Mouse (Mus musculus): ENCODE results near the gene Plekha1. TPM values are rescaled to one million over a fixed set of nuclear protein-coding genes. Genes with fewer than 3 reads are reported as not detected.

Gene Plekha1
- polyA plus RNA-seq, 1 experiment from 2014 or later: 32.7 TPM

GRCm38 (mm10) chr7:130944766-130945475 lies 79.4 kb downstream of the Plekha1 start:
- Histone ChIP-seq H3K27me3 (ENCODE audit: control insufficient read depth, insufficient read depth, low read length) (no peaks in the 10 kb centered on the region), H3K4me3 (ENCODE audit: low read depth, low read length) (no peak overlapping the region), H3K4me2 (ENCODE audit: low read depth, low read length) (no peak overlapping the region), H3K27ac (replicated peaks; ENCODE audit: low read depth, low read length) (no peak overlapping the region), H3K36me3 (replicated peaks; ENCODE audit: control insufficient read depth, insufficient read depth, low read depth, low read length) (no peaks in the 10 kb centered on the region), H3K9me3 (replicated peaks; ENCODE audit: control insufficient read depth, low read length) (no peaks in the 10 kb centered on the region), H3K4me1 (ENCODE audit: control insufficient read depth, insufficient read depth, low read length) (no peaks in the 10 kb centered on the region), H3K9ac (replicated peaks; ENCODE audit: low read length) (no peak overlapping the region)
- DNase-seq (ENCODE audit: low spot score) (no peak), ATAC-seq (replicated peaks; ENCODE audit: insufficient number of reproducible peaks, low FRiP score, low TSS enrichment, low read depth) (no peak)
- WGBS: 91% methylated on average over 11 of the region's 11 CpGs

- Histone ChIP-seq H3K4me1 (ENCODE audit: control insufficient read depth, insufficient read depth, low read length) (no peaks in the 10 kb centered on the region), H3K4me3 (ENCODE audit: low read depth, low read length) (no peak overlapping the region), H3K36me3 (replicated peaks; ENCODE audit: control insufficient read depth, insufficient read depth, low read depth, low read length) (no peaks in the 10 kb centered on the region), H3K9ac (replicated peaks; ENCODE audit: low read length) (no peak overlapping the region), H3K27ac (replicated peaks; ENCODE audit: low read depth, low read length) (no peak overlapping the region), H3K4me2 (ENCODE audit: low read depth, low read length) (no peak overlapping the region), H3K27me3 (ENCODE audit: control insufficient read depth, insufficient read depth, low read length) (no peaks in the 10 kb centered on the region), H3K9me3 (replicated peaks; ENCODE audit: control insufficient read depth, low read length) (no peaks in the 10 kb centered on the region)
- no peak for ATAC-seq (replicated peaks; ENCODE audit: insufficient number of reproducible peaks, low FRiP score, low TSS enrichment, low read depth)
- whole genome bisulfite sequencing: 93% methylated on average over 3 of the region's 3 CpGs
- no peak for DNase-seq (ENCODE audit: low spot score)
Measured at GRCm38 (mm10) chr7:130945730-130946129, 80.2 kb downstream of the Plekha1 start.

- Histone ChIP-seq H3K27me3 (ENCODE audit: control insufficient read depth, insufficient read depth, low read length) (no peaks in the 10 kb centered on the region), H3K4me3 (ENCODE audit: low read depth, low read length) (no peak overlapping the region), H3K9me3 (replicated peaks; ENCODE audit: control insufficient read depth, low read length) (no peaks in the 10 kb centered on the region), H3K9ac (replicated peaks; ENCODE audit: low read length) (no peak overlapping the region), H3K4me2 (ENCODE audit: low read depth, low read length) (no peak overlapping the region), H3K36me3 (replicated peaks; ENCODE audit: control insufficient read depth, insufficient read depth, low read depth, low read length) (no peaks in the 10 kb centered on the region), H3K4me1 (ENCODE audit: control insufficient read depth, insufficient read depth, low read length) (no peaks in the 10 kb centered on the region), H3K27ac (replicated peaks; ENCODE audit: low read depth, low read length) (no peak overlapping the region)
- DNase-seq (ENCODE audit: low spot score): no peak
- ATAC-seq (replicated peaks; ENCODE audit: insufficient number of reproducible peaks, low FRiP score, low TSS enrichment, low read depth): no peak
- WGBS: 78% methylated on average over 12 of the region's 12 CpGs
Measured at GRCm38 (mm10) chr7:130946303-130946702, 80.7 kb downstream of the Plekha1 start.

GRCm38 (mm10) chr7:130948563-130949208 lies 83.1 kb downstream of the Plekha1 start:
- no peak overlapping the region for H3K27ac ChIP-seq (replicated peaks; ENCODE audit: low read depth, low read length)
- WGBS: 65% methylated on average over 5 of the region's 5 CpGs
- DNase-seq (ENCODE audit: low spot score): no peak
- no peak overlapping the region for H3K9ac ChIP-seq (replicated peaks; ENCODE audit: low read length)
- H3K36me3 ChIP-seq (replicated peaks; ENCODE audit: control insufficient read depth, insufficient read depth, low read depth, low read length): no peaks in the 10 kb centered on the region
- no peaks in the 10 kb centered on the region for H3K4me1 ChIP-seq (ENCODE audit: control insufficient read depth, insufficient read depth, low read length)
- H3K4me3 ChIP-seq (ENCODE audit: low read depth, low read length): no peak overlapping the region
- no peak for ATAC-seq (replicated peaks; ENCODE audit: insufficient number of reproducible peaks, low FRiP score, low TSS enrichment, low read depth)
- no peaks in the 10 kb centered on the region for H3K27me3 ChIP-seq (ENCODE audit: control insufficient read depth, insufficient read depth, low read length)
- no peak overlapping the region for H3K4me2 ChIP-seq (ENCODE audit: low read depth, low read length)
- no peaks in the 10 kb centered on the region for H3K9me3 ChIP-seq (replicated peaks; ENCODE audit: control insufficient read depth, low read length)

DNA sequence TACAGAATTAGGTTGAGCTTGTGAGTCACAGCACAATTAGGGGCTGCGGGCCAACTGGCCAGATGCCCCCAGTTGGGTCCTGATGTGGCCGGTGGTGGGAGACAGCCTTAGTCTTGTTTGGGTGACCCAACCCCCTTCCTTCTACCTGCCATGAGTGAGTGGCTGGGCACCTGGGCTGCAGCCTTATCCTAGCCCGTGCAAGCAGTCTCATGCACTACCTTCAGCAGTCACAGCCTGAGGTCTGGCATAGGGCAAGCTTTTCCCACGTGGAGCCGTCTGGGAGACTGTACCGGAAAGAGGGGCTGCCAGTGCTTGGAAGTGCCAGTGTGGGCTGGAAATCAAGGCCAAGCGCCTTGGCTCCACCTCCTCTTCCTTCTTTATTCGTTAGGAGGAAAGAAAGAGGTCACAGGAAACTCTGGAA lies 83.8 kb downstream of the Plekha1 start:
- 50% methylated on average over 7 of the region's 8 CpGs for whole genome bisulfite sequencing
- ATAC-seq (replicated peaks; ENCODE audit: insufficient number of reproducible peaks, low FRiP score, low TSS enrichment, low read depth) (no peak), DNase-seq (ENCODE audit: low spot score) (peak; percentile 15)
- Histone ChIP-seq H3K9ac (replicated peaks; ENCODE audit: low read length) (no peak overlapping the region), H3K27ac (replicated peaks; ENCODE audit: low read depth, low read length) (no peak overlapping the region), H3K4me3 (ENCODE audit: low read depth, low read length) (no peak overlapping the region), H3K4me2 (ENCODE audit: low read depth, low read length) (no peak overlapping the region), H3K9me3 (replicated peaks; ENCODE audit: control insufficient read depth, low read length) (no peaks in the 10 kb centered on the region), H3K27me3 (ENCODE audit: control insufficient read depth, insufficient read depth, low read length) (no peaks in the 10 kb centered on the region), H3K4me1 (ENCODE audit: control insufficient read depth, insufficient read depth, low read length) (no peaks in the 10 kb centered on the region), H3K36me3 (replicated peaks; ENCODE audit: control insufficient read depth, insufficient read depth, low read depth, low read length) (no peaks in the 10 kb centered on the region)

DNA sequence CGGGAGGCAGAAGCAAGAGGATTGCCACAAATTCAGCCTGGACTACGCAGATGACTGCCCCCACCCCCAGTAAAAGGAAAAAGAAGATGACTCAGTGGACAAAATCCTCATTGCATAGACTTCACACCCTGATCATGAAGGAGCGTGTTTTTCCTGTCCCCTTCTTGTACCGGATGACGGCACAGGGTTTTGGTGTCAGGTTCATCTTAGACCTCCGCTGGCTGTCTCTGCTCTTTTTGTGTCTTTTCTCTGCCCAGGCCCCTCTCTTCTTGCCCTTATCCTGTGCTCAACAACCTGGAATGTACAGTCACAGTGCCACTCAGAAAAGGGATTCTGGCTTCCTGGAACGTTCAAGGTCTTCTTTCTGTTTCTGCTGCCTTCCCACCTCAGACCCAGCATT lies 84.9 kb downstream of the Plekha1 start:
- WGBS: 92% methylated on average over 7 of the region's 7 CpGs
- ATAC-seq (replicated peaks; ENCODE audit: insufficient number of reproducible peaks, low FRiP score, low TSS enrichment, low read depth): no peak

DNA sequence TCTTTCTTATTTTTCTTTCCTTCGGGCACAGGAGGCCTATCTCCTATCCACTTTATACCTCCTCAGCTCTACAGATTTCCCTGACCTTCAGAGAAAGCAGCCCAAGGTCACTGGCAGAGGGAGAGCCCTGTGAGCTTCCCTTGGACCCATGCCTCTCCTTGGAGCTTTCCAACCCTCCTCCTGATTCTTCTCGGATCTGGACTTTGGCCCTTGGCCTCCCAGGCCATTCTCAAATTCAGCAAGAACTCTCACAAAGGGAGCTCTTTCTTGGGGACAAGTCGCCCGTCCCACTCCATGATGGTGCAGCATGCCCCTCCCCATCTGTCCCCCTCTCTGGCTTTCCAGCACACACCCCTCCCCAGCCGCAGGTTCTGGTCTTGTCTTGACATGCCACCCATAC lies 85.4 kb downstream of the Plekha1 start:
- ATAC-seq (replicated peaks; ENCODE audit: insufficient number of reproducible peaks, low FRiP score, low TSS enrichment, low read depth) (no peak), DNase-seq (ENCODE audit: low spot score) (no peak)
- Histone ChIP-seq H3K9ac (replicated peaks; ENCODE audit: low read length) (no peak overlapping the region), H3K27me3 (ENCODE audit: control insufficient read depth, insufficient read depth, low read length) (no peaks in the 10 kb centered on the region), H3K36me3 (replicated peaks; ENCODE audit: control insufficient read depth, insufficient read depth, low read depth, low read length) (no peaks in the 10 kb centered on the region), H3K9me3 (replicated peaks; ENCODE audit: control insufficient read depth, low read length) (no peaks in the 10 kb centered on the region), H3K27ac (replicated peaks; ENCODE audit: low read depth, low read length) (no peak overlapping the region), H3K4me1 (ENCODE audit: control insufficient read depth, insufficient read depth, low read length) (no peaks in the 10 kb centered on the region), H3K4me2 (ENCODE audit: low read depth, low read length) (no peak overlapping the region), H3K4me3 (ENCODE audit: low read depth, low read length) (no peak overlapping the region)
- WGBS: 73% methylated on average over 5 of the region's 5 CpGs

More for the DNA sequence above, 84.9 kb downstream of the Plekha1 start:
- Histone ChIP-seq H3K9me3 (replicated peaks; ENCODE audit: control insufficient read depth, low read length) (no peaks in the 10 kb centered on the region), H3K4me3 (ENCODE audit: low read depth, low read length) (no peak overlapping the region), H3K27ac (replicated peaks; ENCODE audit: low read depth, low read length) (no peak overlapping the region), H3K36me3 (replicated peaks; ENCODE audit: control insufficient read depth, insufficient read depth, low read depth, low read length) (no peaks in the 10 kb centered on the region), H3K9ac (replicated peaks; ENCODE audit: low read length) (no peak overlapping the region), H3K4me1 (ENCODE audit: control insufficient read depth, insufficient read depth, low read length) (no peaks in the 10 kb centered on the region), H3K27me3 (ENCODE audit: control insufficient read depth, insufficient read depth, low read length) (no peaks in the 10 kb centered on the region), H3K4me2 (ENCODE audit: low read depth, low read length) (no peak overlapping the region)
- no peak for DNase-seq (ENCODE audit: low spot score)

DNA sequence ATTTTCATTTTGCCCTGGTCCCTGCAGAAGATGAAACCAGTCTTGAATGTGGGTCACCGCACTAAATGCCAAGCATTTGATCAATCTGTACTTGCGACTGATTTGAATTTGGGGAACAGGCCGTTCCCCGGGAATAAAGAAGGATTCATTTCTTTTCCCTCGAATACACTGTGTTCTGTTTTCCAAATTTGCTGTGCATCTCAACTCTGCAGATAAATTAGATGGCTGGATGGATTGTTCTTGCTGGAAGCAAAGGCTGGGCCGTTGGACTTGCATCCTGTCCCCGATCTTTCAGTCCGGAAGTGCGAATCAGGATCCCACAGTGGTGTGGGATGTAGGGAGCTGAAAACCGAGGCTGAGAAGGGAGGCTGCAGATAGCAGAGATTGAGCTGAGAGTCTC lies 87.8 kb downstream of the Plekha1 start:
- 91% methylated on average over 10 of the region's 10 CpGs for WGBS
- DNase-seq (ENCODE audit: low spot score) (no peak), ATAC-seq (replicated peaks; ENCODE audit: insufficient number of reproducible peaks, low FRiP score, low TSS enrichment, low read depth) (no peak)
- Histone ChIP-seq H3K9me3 (replicated peaks; ENCODE audit: control insufficient read depth, low read length) (no peaks in the 10 kb centered on the region), H3K4me3 (ENCODE audit: low read depth, low read length) (no peak overlapping the region), H3K36me3 (replicated peaks; ENCODE audit: control insufficient read depth, insufficient read depth, low read depth, low read length) (no peaks in the 10 kb centered on the region), H3K4me1 (ENCODE audit: control insufficient read depth, insufficient read depth, low read length) (no peaks in the 10 kb centered on the region), H3K4me2 (ENCODE audit: low read depth, low read length) (no peak overlapping the region), H3K9ac (replicated peaks; ENCODE audit: low read length) (no peak overlapping the region), H3K27me3 (ENCODE audit: control insufficient read depth, insufficient read depth, low read length) (no peaks in the 10 kb centered on the region), H3K27ac (replicated peaks; ENCODE audit: low read depth, low read length) (no peak overlapping the region)

All from embryonic facial prominence, embryonic 11.5 days (tissue).